Mouse (Mus musculus) ES-E14 (cell line): ENCODE data around the gene Pigq.

Experiments used
- CHD2 ChIP-seq: IDR thresholded peaks from 2 replicates; pipeline ENCODE4 v1.6.1; 2014; ENCODE audit warnings: mild to moderate bottlenecking, low read depth, low read length, inconsistent platforms
- HCFC1 ChIP-seq: IDR thresholded peaks from 2 replicates; pipeline ENCODE4 v1.6.1; 2012; ENCODE audit warnings: low read length, inconsistent platforms, borderline replicate concordance; ENCODE audit not compliant: insufficient read depth
- ZNF384 ChIP-seq: IDR thresholded peaks from 2 replicates; pipeline ENCODE4 v1.6.1; 2012; ENCODE audit warnings: low read depth, low read length, inconsistent platforms

DNA sequence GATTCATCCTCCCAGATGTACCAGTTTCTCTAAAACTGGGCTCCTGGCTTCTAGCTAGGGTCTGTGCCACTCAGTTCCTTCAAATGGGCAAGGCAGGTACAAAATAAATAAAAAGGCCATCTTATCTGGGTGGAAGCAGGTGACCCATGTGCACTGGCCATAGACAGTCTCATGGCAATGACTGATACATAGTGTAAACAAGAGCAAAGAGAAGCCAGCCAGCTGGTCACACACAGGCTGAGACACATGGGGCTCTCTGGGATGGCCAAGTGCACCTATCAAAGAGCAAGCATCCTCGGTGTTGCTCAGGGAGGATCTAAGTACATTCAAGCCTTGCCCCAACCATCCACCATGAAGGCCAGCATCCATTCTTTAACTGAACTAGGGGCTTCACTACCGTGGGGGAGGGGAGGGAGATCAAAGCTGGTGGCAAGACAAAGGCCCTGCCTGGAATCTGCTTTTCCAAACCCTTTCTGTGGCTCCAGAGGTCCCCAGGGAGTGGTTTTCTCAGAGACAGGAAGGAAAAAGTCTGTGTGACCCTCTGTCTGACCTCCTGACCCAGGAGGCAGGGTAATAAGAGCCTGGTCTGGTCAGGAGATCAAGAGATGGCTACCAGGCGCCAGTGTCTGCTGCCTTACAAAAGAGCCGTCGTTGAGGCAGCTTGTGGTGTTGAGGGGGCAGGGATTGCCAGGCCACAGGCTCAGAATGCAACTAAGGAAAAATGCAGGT is 63.7 kb downstream of the Pigq start:
- no peak for TF ChIP-seq CHD2
- no peak for TF ChIP-seq ZNF384
- no peak for TF ChIP-seq HCFC1
